Mouse (Mus musculus) ES-E14 (cell line): ENCODE data around the gene Gm13102. TPM values are rescaled to one million over a fixed set of nuclear protein-coding genes. Genes with fewer than 3 reads are reported as not detected.
"Not testable (repeated sequence)": the region's sequence is repeated elsewhere in the genome, so short reads cannot be mapped to it uniquely, and the experiment has no call there.

Source experiments
- DNase-seq: peaks from one replicate; pipeline ENCODE4 v3.0.0-alpha.2; 2013; ENCODE audit warnings: low read depth, low spot score
- H3K27ac ChIP-seq: 2 replicates; pipeline ENCODE4 v1.5.1; 2012; ENCODE audit warnings: low read depth, mild to moderate bottlenecking, low read length, moderate library complexity, mixed read lengths; ENCODE audit not compliant: poor library complexity, insufficient read depth, severe bottlenecking
- H3K36me3 ChIP-seq: 2 replicates; pipeline ENCODE4 v1.6.1; 2012; ENCODE audit warnings: mild to moderate bottlenecking, low read length, moderate library complexity, mixed read lengths; ENCODE audit not compliant: control insufficient read depth, poor library complexity, insufficient read depth, severe bottlenecking
- H3K4me1 ChIP-seq, 2 experiments: fragments of 150-350 bp in 1 of 2; sonication (generic) in 1 of 2; 2 replicates each; pipeline ENCODE4 v1.6.1; 2012; ENCODE audit warnings: low read length in 2 of 2, mild to moderate bottlenecking in 1 of 2, mixed read lengths in 1 of 2; ENCODE audit not compliant: control insufficient read depth in 2 of 2, insufficient read depth in 2 of 2, poor library complexity in 1 of 2
- H3K4me3 ChIP-seq, 2 experiments: fragments of 150-350 bp in 1 of 2; sonication (generic) in 1 of 2; 2 replicates each; pipeline ENCODE4 v1.5.1; 2012; ENCODE audit warnings: low read length in 2 of 2, low read depth in 1 of 2, mild to moderate bottlenecking in 1 of 2, mixed read lengths in 1 of 2; ENCODE audit not compliant: insufficient read depth in 1 of 2, poor library complexity in 1 of 2, severe bottlenecking in 1 of 2
- H3K9ac ChIP-seq: 2 replicates; pipeline ENCODE4 v1.6.1; 2012; ENCODE audit warnings: low read depth, mild to moderate bottlenecking, low read length, mixed read lengths; ENCODE audit not compliant: poor library complexity, insufficient read depth, severe bottlenecking
- H3K9me3 ChIP-seq: fragments of 150-350 bp; sonication (generic); 2 replicates; pipeline ENCODE4 v1.6.1; 2012; ENCODE audit warnings: low read depth, mild to moderate bottlenecking, low read length; ENCODE audit not compliant: control insufficient read depth, insufficient read depth
- in situ Hi-C, 2 experiments: fragments of 600-800 bp; cut with MboI; formaldehyde crosslinking; loops; one replicate each; pipeline ENCODE4 v1.15.1; 2025; ENCODE audit warnings: low sequenced_read_pairs in 2 of 2, inconsistent platforms in 1 of 2; ENCODE audit not compliant: unreplicated experiment in 2 of 2
- total RNA-seq: library from RNA; depleted of rRNA; stranded (reverse); fragments of 300-350 nt; gene quantifications from 2 replicates; pipeline ENCODE4 v1.2.3, GENCODE M21; 2012; rRNA removed

The Gm13102 gene
- total RNA-seq, result not detected in 2 replicates

DNA sequence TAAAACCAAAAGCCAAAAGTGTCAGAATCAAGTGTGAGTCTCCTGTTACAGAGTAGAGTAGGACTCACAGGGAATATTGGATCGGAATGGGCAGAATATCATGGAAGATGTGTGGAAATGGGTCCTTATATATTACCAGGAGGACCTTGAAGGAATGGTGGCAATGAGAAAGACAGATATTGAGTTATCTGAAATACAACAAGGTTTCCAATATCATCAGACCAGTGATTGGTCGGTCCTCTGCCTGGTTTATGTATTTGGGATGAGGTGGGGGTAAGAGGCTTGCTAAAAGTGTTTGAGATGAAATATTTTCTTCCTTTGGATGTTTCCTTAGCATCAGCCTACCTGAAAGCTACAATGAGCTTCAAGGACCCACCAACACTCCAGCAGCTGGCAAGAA lies at the start of gene Gm13102:
Gm13102 (plus strand) TSS at position 301 of the 400 bp plus-strand sequence.
- DNase-seq, H3K9me3 ChIP-seq, H3K9ac ChIP-seq, H3K27ac ChIP-seq, H3K4me3 ChIP-seq, H3K36me3 ChIP-seq, H3K4me1 ChIP-seq, in situ Hi-C loops: not testable (repeated sequence)

DNA sequence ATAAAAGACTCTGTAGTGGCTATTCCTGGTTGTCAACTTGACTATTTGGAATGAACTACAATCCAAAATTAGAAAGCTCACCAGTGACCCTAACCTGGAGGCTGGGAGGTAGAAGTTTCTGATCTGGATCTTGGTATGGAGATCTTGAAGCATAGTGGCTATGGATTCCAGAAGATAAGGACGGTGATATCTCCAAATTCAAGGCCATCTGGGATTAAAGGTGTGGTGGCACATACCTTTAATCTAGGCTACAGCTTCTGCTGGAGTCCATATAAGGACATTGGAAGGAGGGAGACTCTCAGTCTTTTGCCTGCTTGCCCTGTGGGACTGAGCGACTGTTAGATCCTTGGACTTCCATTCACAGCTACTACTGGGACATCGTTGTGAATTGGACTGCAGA lies 47.4 kb upstream of the Gm13102 start, which contains the start of gene Pramel4:
Pramel4 (plus strand) TSS at position 301 of the 400 bp plus-strand sequence.
- H3K9ac ChIP-seq, in situ Hi-C loops, H3K36me3 ChIP-seq, H3K9me3 ChIP-seq, H3K4me3 ChIP-seq, H3K4me1 ChIP-seq, DNase-seq, H3K27ac ChIP-seq: not testable (repeated sequence)

Other genes with a start within 250 kb of the Gm13102 start
- 0.69 and 1.1 TPM in 2 replicates for gene Pramef6, start 206.1 kb upstream of the Gm13102 start, total RNA-seq
- gene Pramef25, start 155.5 kb upstream of the Gm13102 start, total RNA-seq, result 5.1 and 5.7 TPM in 2 replicates
- 0.26 and 0.27 TPM in 2 replicates for gene Gm13101, start 139.5 kb upstream of the Gm13102 start, total RNA-seq
- 0.26 and 1.1 TPM in 2 replicates for gene Pramef17, start 112.1 kb upstream of the Gm13102 start, total RNA-seq
- gene Pramel4, start 47.3 kb upstream of the Gm13102 start, total RNA-seq, result not detected in 2 replicates
- not detected in 2 replicates for gene Oog3, start 56.2 kb downstream of the Gm13102 start, total RNA-seq
- not detected in 2 replicates for gene Oog2, start 84.2 kb downstream of the Gm13102 start, total RNA-seq
- gene C87977, start 106.8 kb downstream of the Gm13102 start, total RNA-seq, result not detected in 2 replicates
- gene Pramel5, start 174.0 kb downstream of the Gm13102 start, total RNA-seq, result 0.13 TPM in 1 of 2 replicates, not detected in the other
- 1.4 and 7.5 TPM in 2 replicates for gene Gm13128, start 223.8 kb downstream of the Gm13102 start, total RNA-seq